Mouse (Mus musculus) erythroblast, embryonic 14.5 days (primary cell): ENCODE results near the gene Cdc25b.

Experiments
- GATA1 ChIP-seq: IDR thresholded peaks from 2 replicates; pipeline ENCODE4 v1.6.1; 2012; ENCODE audit warnings: low read length, inconsistent platforms, mixed read lengths
- TAL1 ChIP-seq: IDR thresholded peaks from 3 replicates; pipeline ENCODE4 v1.6.1; 2012; ENCODE audit warnings: low read length, inconsistent platforms, mixed read lengths

GRCm38 (mm10) chr2:131234127-131234650 is 47.4 kb downstream of the Cdc25b start:
- no peak for TF ChIP-seq TAL1
- no peak for TF ChIP-seq GATA1
